ENCODE assay signal across 8 mouse cellular contexts in the genomic region with DNA sequence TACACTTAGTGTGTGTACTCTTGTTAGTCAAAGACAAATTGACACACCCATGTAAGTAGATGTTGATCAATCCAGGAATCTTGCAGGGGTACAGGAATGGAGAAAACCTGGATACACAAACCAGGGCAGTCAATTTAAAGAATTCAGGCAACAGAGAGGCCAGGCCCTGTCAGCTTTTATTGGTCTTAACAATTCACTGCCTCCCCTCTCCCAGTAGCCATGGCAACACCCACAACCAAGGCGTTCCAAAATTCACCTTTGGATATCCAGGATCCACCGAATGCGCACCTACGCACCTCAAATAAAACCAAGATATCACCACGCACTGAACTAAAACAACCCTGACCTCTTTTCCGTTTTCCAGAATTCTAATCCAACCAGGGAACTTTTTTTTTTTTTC. TPM values are rescaled to one million over a fixed set of nuclear protein-coding genes. Genes with fewer than 3 reads are reported as not detected.
DNase-seq lines count a peak whose midpoint lies in the region; ATAC-seq and TF ChIP-seq lines count a peak whose summit lies in the region.

No protein-coding gene starts in this region.

- H3K36me3 ChIP-seq in forebrain, embryonic 15.5 days: no peaks in the 10 kb centered on the region
- H3K36me3 ChIP-seq in limb, embryonic 10.5 days: no peaks in the 10 kb centered on the region
- H3K36me3 ChIP-seq in midbrain, postnatal 0 days (ENCODE audit: insufficient read depth, low read length): no peaks in the 10 kb centered on the region

- H3K27ac ChIP-seq in brown adipose tissue, adult 24 weeks (replicated peaks; ENCODE audit: low read depth, low read length): peak overlapping the region; percentile 97
- H3K27ac ChIP-seq in forebrain, embryonic 15.5 days (replicated peaks): peak overlapping the region; percentile 99
- peak overlapping the region; percentile 98 for H3K27ac ChIP-seq in limb, embryonic 10.5 days
- H3K27ac ChIP-seq in midbrain, postnatal 0 days (ENCODE audit: low read depth, low read length): peak overlapping the region; percentile 100

- no peaks in the 10 kb centered on the region for H3K27me3 ChIP-seq in forebrain, embryonic 15.5 days
- no peaks in the 10 kb centered on the region for H3K27me3 ChIP-seq in limb, embryonic 10.5 days (ENCODE audit: low read depth, poor library complexity, severe bottlenecking)
- H3K27me3 ChIP-seq in midbrain, postnatal 0 days (ENCODE audit: insufficient read depth, low read length): no peaks in the 10 kb centered on the region

- H3K9me3 ChIP-seq in forebrain, embryonic 15.5 days: no peaks in the 10 kb centered on the region
- H3K9me3 ChIP-seq in limb, embryonic 10.5 days (replicated peaks): no peaks in the 10 kb centered on the region
- H3K9me3 ChIP-seq in midbrain, postnatal 0 days (ENCODE audit: low read length): no peaks in the 10 kb centered on the region

- peak overlapping the region; percentile 83 for H3K4me3 ChIP-seq in brown adipose tissue, adult 24 weeks (ENCODE audit: insufficient read depth, low read depth, low read length)
- H3K4me3 ChIP-seq in forebrain, embryonic 15.5 days: peak overlapping the region; percentile 59
- H3K4me3 ChIP-seq in limb, embryonic 10.5 days: peak overlapping the region; percentile 70
- peak overlapping the region; percentile 59 for H3K4me3 ChIP-seq in midbrain, postnatal 0 days (ENCODE audit: low read depth, low read length)

- no peak for TF ChIP-seq CTCF in midbrain, postnatal 0 days (IDR thresholded peaks at IDR 0.05)

- WGBS in forebrain, embryonic 15.5 days: 3% methylated on average over 6 of the region's 6 CpGs
- WGBS in limb, embryonic 10.5 days: 9% methylated on average over 6 of the region's 6 CpGs
- WGBS in midbrain, postnatal 0 days: 1% methylated on average over 6 of the region's 6 CpGs

- peak overlapping the region; percentile 87 for H3K9ac ChIP-seq in forebrain, embryonic 15.5 days (replicated peaks)
- H3K9ac ChIP-seq in midbrain, postnatal 0 days (replicated peaks; ENCODE audit: low read length, poor library complexity, severe bottlenecking): peak overlapping the region; percentile 94

- H3K4me2 ChIP-seq in forebrain, embryonic 15.5 days (replicated peaks): peak overlapping the region; percentile 62
- H3K4me2 ChIP-seq in midbrain, postnatal 0 days (ENCODE audit: low read depth, low read length, poor library complexity, severe bottlenecking): peak overlapping the region; percentile 67

- no peak for ATAC-seq in forebrain, embryonic 15.5 days (replicated peaks)
- no peak for ATAC-seq in midbrain, postnatal 0 days (ENCODE audit: low FRiP score)

- peak; percentile 46 for DNase-seq in layer of hippocampus, adult 11-12 months (ENCODE audit: low spot score)
- DNase-seq in layer of hippocampus, postnatal 36 days: no peak
- DNase-seq in limb, embryonic 10.5 days (ENCODE audit: low spot score): peak; percentile 64
- DNase-seq in midbrain, postnatal 0 days (ENCODE audit: low spot score): peak; percentile 70
- DNase-seq in c-Kit-positive CD71-positive TER-119-positive erythroid progenitor cells, embryonic 14.5 days (ENCODE audit: low spot score): no peak
- no peak for DNase-seq in testis, postnatal 14 days (ENCODE audit: low spot score)

- no peaks in the 10 kb centered on the region; the same call in 1 of the 2 replicates for H3K4me1 ChIP-seq in brown adipose tissue, adult 24 weeks (ENCODE audit: control insufficient read depth, insufficient read depth, insufficient read length, low read length)
- peaks cover 17% of the 10 kb centered on the region for H3K4me1 ChIP-seq in forebrain, embryonic 15.5 days
- peaks cover 23% of the 10 kb centered on the region for H3K4me1 ChIP-seq in limb, embryonic 10.5 days
- 0 out of 2 replicates have a peak, but pooled peaks cover 6% of the 10 kb centered on the region for H3K4me1 ChIP-seq in midbrain, postnatal 0 days (ENCODE audit: insufficient read depth, low read length)

RNA-seq across cellular contexts. Expression of a gene that starts 12.9 kb away (rescaled TPM):
- 1,000 to 10,000 TPM; 2,038 to 2,139 TPM for total RNA-seq in layer of hippocampus, postnatal 36 days (2021)
- polyA plus RNA-seq in brown adipose tissue, adult 24 weeks (2012; ENCODE audit: insufficient read depth, insufficient read length, missing spikeins): 398 and 421 TPM in 2 replicates
- 2,112 and 2,174 TPM in 2 replicates for polyA plus RNA-seq in forebrain, embryonic 15.5 days (2015; fragmentation: Nextera tagmentation; extraction: Ambion mirVana)
- polyA plus RNA-seq in limb, embryonic 10.5 days (2016; fragmentation: Nextera tagmentation; extraction: Ambion mirVana): 1,121 and 1,290 TPM in 2 replicates
- 1,086 and 1,419 TPM in 2 replicates for total RNA-seq in midbrain, postnatal 0 days (2014; rRNA removed)
- 4,369 and 4,581 TPM in 2 replicates for polyA plus RNA-seq in midbrain, postnatal 0 days (2015; fragmentation: Nextera tagmentation; extraction: Ambion mirVana)

RNA-seq across cellular contexts. Expression of a gene that starts 26.9 kb away (rescaled TPM):
- total RNA-seq in layer of hippocampus, postnatal 36 days (2021): 10 to 100 TPM; 19.7 to 20.2 TPM
- polyA plus RNA-seq in brown adipose tissue, adult 24 weeks (2012; ENCODE audit: insufficient read depth, insufficient read length, missing spikeins): 3.0 and 3.7 TPM in 2 replicates
- polyA plus RNA-seq in forebrain, embryonic 15.5 days (2015; fragmentation: Nextera tagmentation; extraction: Ambion mirVana): 16.5 and 16.6 TPM in 2 replicates
- polyA plus RNA-seq in limb, embryonic 10.5 days (2016; fragmentation: Nextera tagmentation; extraction: Ambion mirVana): 15.5 and 16.3 TPM in 2 replicates
- 13.9 and 23.4 TPM in 2 replicates for total RNA-seq in midbrain, postnatal 0 days (2014; rRNA removed)
- 12.9 and 13.1 TPM in 2 replicates for polyA plus RNA-seq in midbrain, postnatal 0 days (2015; fragmentation: Nextera tagmentation; extraction: Ambion mirVana)

Comparison
In these comparisons a context has a peak if more than half of its experiments do, and no peak if none do; other contexts are left out.
1. DNase-seq: peak in layer of hippocampus, adult 11-12 months (single experiment), limb, embryonic 10.5 days (single experiment) and midbrain, postnatal 0 days (single experiment); none in layer of hippocampus, postnatal 36 days (0 of 2), c-Kit-positive CD71-positive TER-119-positive erythroid progenitor cells, embryonic 14.5 days (single experiment) and testis, postnatal 14 days (single experiment).
2. Peak in every context shown above with its lines, with median percentiles within 50 percentile points of each other: H3K27ac ChIP-seq and H3K4me3 ChIP-seq.